Mouse (Mus musculus) brain, embryonic 14.5 days (tissue): ENCODE results near the gene Gm44502.

Experiments
- CTCF ChIP-seq: fragments of 200-500 bp; IDR thresholded peaks from 2 replicates; pipeline ENCODE4 v1.5.1; 2012; ENCODE audit warnings: inconsistent platforms, mild to moderate bottlenecking, moderate library complexity, borderline replicate concordance; ENCODE audit not compliant: insufficient read depth, insufficient read length; ENCODE audit errors: extremely low read depth
- POLR2A ChIP-seq: fragments of 200-500 bp; IDR thresholded peaks from 2 replicates; pipeline ENCODE4 v1.6.1; 2012; ENCODE audit warnings: mild to moderate bottlenecking, inconsistent platforms, borderline replicate concordance; ENCODE audit not compliant: poor library complexity, insufficient read depth, insufficient read length, severe bottlenecking; ENCODE audit errors: extremely low read depth

DNA sequence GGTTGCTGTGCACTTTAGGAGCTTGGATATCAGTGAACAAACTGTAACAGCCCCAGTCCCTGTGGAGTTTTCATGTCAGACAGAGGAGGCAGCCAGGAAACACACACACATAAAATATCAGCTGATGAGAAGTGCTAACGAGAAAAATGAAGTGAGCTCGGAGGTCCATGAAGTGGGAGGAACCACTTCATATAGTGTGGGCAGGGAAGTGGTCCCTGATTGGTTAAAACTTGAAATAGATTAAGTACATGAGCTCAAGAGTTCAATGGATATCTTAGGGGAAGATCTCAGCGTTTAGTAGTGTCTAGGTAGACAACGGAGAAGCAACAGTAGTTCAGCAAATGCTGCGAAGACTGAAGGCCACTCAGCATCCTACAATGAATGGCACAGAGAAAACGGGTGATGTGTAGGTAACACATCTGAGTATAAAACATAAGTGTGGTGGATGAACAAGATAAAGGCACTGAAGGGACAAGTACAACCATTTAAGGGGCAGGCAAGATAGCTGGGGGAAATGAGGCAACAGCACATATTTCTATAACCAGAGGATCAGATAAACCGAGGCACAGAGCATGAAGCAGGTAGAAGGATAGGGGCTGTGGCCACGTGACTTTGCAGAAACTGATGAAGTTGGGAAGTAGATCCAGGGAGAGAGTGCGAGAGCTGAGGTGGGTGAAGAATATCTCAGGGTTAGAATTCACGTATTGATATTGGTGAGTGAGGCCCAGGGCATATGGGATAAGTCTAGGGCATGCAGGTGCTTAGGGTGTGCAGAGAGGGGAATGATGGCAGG lies 24.5 kb downstream of the Gm44502 start:
- TF ChIP-seq POLR2A (no peak), CTCF (no peak)
